Mouse (Mus musculus) inflammation-experienced regulatory T-cells, adult 16 weeks (primary cell): ENCODE measurements around the gene Siah1a. TPM values are rescaled to one million over a fixed set of nuclear protein-coding genes. Genes with fewer than 3 reads are reported as not detected.

Experiments used
- polyA plus RNA-seq: library from polyadenylated mRNA; unstranded; fragments of 100-300 nt; shearing (Covaris generic); gene quantifications from one replicate; pipeline ENCODE4 v1.2.1, GENCODE M21; 2017

Gene Siah1a
- 3.4 TPM for polyA plus RNA-seq

GRCm38 (mm10) chr8:86745221-86745934, at the start of gene Siah1a, which contains the start of gene Gm10638:
Siah1a (minus strand) TSS chr8:86745934.
Gm10638 (plus strand) TSS chr8:86745699.

Other genes with a start within 250 kb of the Siah1a start
- not detected for gene Abcc12, start 165.2 kb downstream of the Siah1a start, polyA plus RNA-seq
- gene Lonp2, start 121.9 kb downstream of the Siah1a start, polyA plus RNA-seq: 146 TPM
- gene Gm10638, start 235 bp downstream of the Siah1a start, polyA plus RNA-seq: not detected
- gene N4bp1, start 139.3 kb upstream of the Siah1a start, polyA plus RNA-seq: 5.5 TPM